Mouse (Mus musculus): ENCODE results near the gene Grb2.

DNA sequence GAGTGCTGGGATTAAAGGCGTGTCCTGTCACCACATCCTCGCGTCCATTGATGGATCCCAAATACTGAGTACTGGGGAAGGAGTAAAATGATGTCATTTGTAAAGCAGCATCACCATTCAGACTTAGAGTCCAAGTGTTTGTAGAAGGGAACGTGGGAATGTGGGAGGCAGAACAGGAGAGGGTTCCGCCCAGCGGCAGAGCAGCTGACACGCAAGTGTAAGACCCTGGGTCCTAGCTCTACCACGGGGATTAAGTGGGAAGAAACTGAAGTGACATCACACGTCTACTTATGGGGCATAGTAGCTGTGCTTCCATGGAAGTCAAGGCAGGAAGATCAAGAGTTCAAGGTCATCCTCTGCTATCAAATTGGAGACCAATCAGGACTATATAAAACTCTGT is 2.7 kb upstream of the Grb2 start:
- TF ChIP-seq CTCF (IDR thresholded peaks at IDR 0.05; ENCODE audit: extremely low read depth, insufficient read depth, insufficient read length, insufficient replicate concordance) (no peak), POLR2A (IDR thresholded peaks at IDR 0.05; ENCODE audit: low read depth, low read length) (no peak)

Measured in spleen, adult 2 months (tissue).